13 mouse cellular contexts compared by ENCODE assay signal in the genomic region with DNA sequence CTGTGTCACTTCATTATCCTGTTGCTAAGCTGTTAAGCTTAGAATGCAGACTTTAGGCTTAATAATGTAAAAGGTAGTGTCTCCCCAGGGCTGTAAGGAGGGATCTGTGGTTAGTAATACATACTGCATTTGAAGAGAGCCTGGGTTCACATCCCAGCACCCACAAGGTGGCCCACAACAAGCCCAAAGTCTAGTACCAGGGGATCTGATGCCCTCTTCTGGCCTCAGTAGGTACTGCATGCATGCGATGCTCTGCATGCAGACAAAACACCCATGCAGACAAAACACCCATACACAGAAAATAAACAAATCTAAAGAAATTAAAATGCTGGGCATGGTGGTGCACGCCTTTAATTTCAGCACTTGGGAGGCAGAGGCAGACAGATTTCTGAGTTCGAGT.
DNase-seq lines count a peak whose midpoint lies in the region; ATAC-seq and TF ChIP-seq lines count a peak whose summit lies in the region.
"Had no signal": no experiment of that assay in that cellular context is flagged by ENCODE, and none has a peak within 500 bp of the region (broad histone marks: within the 10 kb centered on the region; RNA-seq: fewer than 3 reads in every experiment).

No protein-coding gene starts in this region.

- H3K4me1 ChIP-seq in E14TG2a.4 (replicated peaks; ENCODE audit: low read depth, low read length), result no peaks in the 10 kb centered on the region
- H3K4me1 ChIP-seq: midbrain, embryonic 15.5 days had no signal

- CTCF ChIA-PET in Patski (lab: Charles Lee), result interaction anchor here (1.0 to 1.1 kb wide), 2 partner anchors 15 to 48 kb away, joined by 3 to 4 read pairs; no protein-coding TSS in a partner anchor

- H3K4me3 ChIP-seq in layer of hippocampus, adult 2 months, result no peak overlapping the region
- no peak overlapping the region for H3K4me3 ChIP-seq in E14TG2a.4 (replicated peaks; ENCODE audit: low read length)
- H3K4me3 ChIP-seq: forebrain, embryonic 13.5 days; hindbrain, embryonic 13.5 days; midbrain, embryonic 15.5 days had no signal

- H3K27ac ChIP-seq in layer of hippocampus, adult 2 months, result no peak overlapping the region
- H3K27ac ChIP-seq: forebrain, embryonic 13.5 days; hindbrain, embryonic 13.5 days; midbrain, embryonic 15.5 days had no signal

- POLR2A ChIA-PET in Patski (lab: Charles Lee), result interaction anchor here (0.6 to 1.0 kb wide), 2 partner anchors 14 to 53 kb away, joined by 3 to 4 read pairs; no protein-coding TSS in a partner anchor

- peak; percentile 75 for TF ChIP-seq CTCF in layer of hippocampus, adult 2 months (conservative IDR thresholded peaks at IDR 0.05)
- TF ChIP-seq CTCF in E14TG2a.4 (conservative IDR thresholded peaks at IDR 0.05; ENCODE audit: low read length) (peak; percentile 85), Patski (IDR thresholded peaks at IDR 0.05) (peak; percentile 54)

- 0 out of 2 replicates have a peak, but pooled peaks cover 3% of the 10 kb centered on the region for H3K9me3 ChIP-seq in E14TG2a.4 (ENCODE audit: low read length)
- H3K9me3 ChIP-seq: forebrain, embryonic 13.5 days; hindbrain, embryonic 13.5 days; midbrain, embryonic 15.5 days had no signal

- in situ Hi-C loops in Patski (cut with MboI; ENCODE audit: low pct_unique_long_range_greater_than_20kb), result no loop called here

- ATAC-seq in Patski, result no peak
- ATAC-seq: forebrain, embryonic 13.5 days; midbrain, embryonic 15.5 days had no signal

- H3K27me3 ChIP-seq in E14TG2a.4 (ENCODE audit: insufficient read depth, low read length), result peaks cover 2% of the 10 kb centered on the region; the same call in 1 of the 2 replicates
- H3K27me3 ChIP-seq in Patski, result no peaks in the 10 kb centered on the region
- H3K27me3 ChIP-seq: forebrain, embryonic 13.5 days; hindbrain, embryonic 13.5 days; midbrain, embryonic 15.5 days had no signal

- no peak for DNase-seq in layer of hippocampus, adult 2 months (ENCODE audit: low spot score in 2 of 2)
- DNase-seq in layer of hippocampus, postnatal 10 days (ENCODE audit: low spot score in 2 of 2), result no peak
- DNase-seq in Patski (ENCODE audit: low read depth, low spot score), result no peak
- peak; percentile 16 to 34 for DNase-seq in natural killer cell, adult 2 months (ENCODE audit: low spot score in 2 of 2)
- no peak for DNase-seq in left cerebral cortex, adult 18-20 months (ENCODE audit: low spot score in 2 of 2)
- no peak for DNase-seq in layer of hippocampus, adult 11-12 months (ENCODE audit: low spot score)
- DNase-seq: cerebellum, adult 9-11 months; left cerebral cortex, postnatal 4 days; right cerebral cortex, postnatal 4 days had no signal

- no peaks in the 10 kb centered on the region for H3K36me3 ChIP-seq in E14TG2a.4 (ENCODE audit: insufficient read depth, low read length)
- H3K36me3 ChIP-seq: hindbrain, embryonic 13.5 days; midbrain, embryonic 15.5 days had no signal

Comparison
In these comparisons a context has a peak if more than half of its experiments do, and no peak if none do; other contexts are left out.
1. DNase-seq: peak in natural killer cell, adult 2 months (2 of 2); none in layer of hippocampus, adult 2 months (0 of 2), layer of hippocampus, postnatal 10 days (0 of 2), Patski (single experiment), left cerebral cortex, adult 18-20 months (0 of 2) and layer of hippocampus, adult 11-12 months (single experiment).
2. Peak in every context shown above with its lines, with median percentiles within 50 percentile points of each other: CTCF ChIP-seq.